19 mouse cellular contexts compared by ENCODE assay signal in genomic region chr7:139406581-139406980, GRCm38 (mm10).
"Had no signal": no experiment of that assay in that cellular context is flagged by ENCODE, and none has a peak within 500 bp of the region (broad histone marks: within the 10 kb centered on the region; RNA-seq: fewer than 3 reads in every experiment).

No protein-coding gene starts in this region.

- H3K4me3 ChIP-seq: limb, embryonic 12.5 days; limb, embryonic 15.5 days; midbrain, embryonic 10.5 days; midbrain, embryonic 13.5 days; myocyte; neural tube, embryonic 13.5 days had no signal

- H3K9me3 ChIP-seq: limb, embryonic 12.5 days; limb, embryonic 15.5 days; midbrain, embryonic 10.5 days; midbrain, embryonic 13.5 days; neural tube, embryonic 13.5 days had no signal

- H3K27ac ChIP-seq: limb, embryonic 12.5 days; limb, embryonic 15.5 days; liver, embryonic 14.5 days; midbrain, embryonic 10.5 days; midbrain, embryonic 13.5 days; neural tube, embryonic 13.5 days; stomach, postnatal 0 days had no signal

- DNase-seq: kidney, adult 9 months; kidney, postnatal 14 days; kidney, postnatal 4 days; left cerebral cortex, postnatal 4 days; liver, postnatal 0 days; lung, embryonic 14.5 days; lung, postnatal 10 days; thymus, adult 2 months; thymus, postnatal 14 days; thymus, postnatal 4 days had no signal

- H3K36me3 ChIP-seq: midbrain, embryonic 13.5 days; neural tube, embryonic 13.5 days had no signal

- H3K27me3 ChIP-seq: limb, embryonic 12.5 days; limb, embryonic 15.5 days; midbrain, embryonic 13.5 days; neural tube, embryonic 13.5 days had no signal

- H3K4me1 ChIP-seq: midbrain, embryonic 10.5 days; midbrain, embryonic 13.5 days; neural tube, embryonic 13.5 days had no signal

- ATAC-seq: liver, postnatal 0 days; midbrain, embryonic 13.5 days; midbrain, embryonic 16.5 days had no signal
